Mouse (Mus musculus) intestine, postnatal 0 days (tissue): ENCODE results near the gene Spaar. TPM values are rescaled to one million over a fixed set of nuclear protein-coding genes. Genes with fewer than 3 reads are reported as not detected.

ENCODE experiments used
- ATAC-seq: fragments of 200-750 bp; cut with Nextera tagmentation; 2 replicates; pipeline ENCODE4 v1.8.0; 2017; ENCODE audit warnings: mild to moderate bottlenecking, moderate TSS enrichment, moderate library complexity
- H3K27ac ChIP-seq: fragments of 300-500 bp; sonication (generic); 2 replicates; pipeline ENCODE4 v1.5.1; 2014; ENCODE audit warnings: mild to moderate bottlenecking, low read depth, low read length, moderate library complexity
- H3K27me3 ChIP-seq: fragments of 300-500 bp; sonication (generic); replicated peaks from 2 replicates; pipeline ENCODE4 v1.6.1; 2014; ENCODE audit warnings: low read length, mixed read lengths; ENCODE audit not compliant: control insufficient read depth, insufficient read depth
- H3K36me3 ChIP-seq: fragments of 300-500 bp; sonication (generic); 2 replicates; pipeline ENCODE4 v1.6.1; 2014; ENCODE audit warnings: mild to moderate bottlenecking, moderate library complexity; ENCODE audit not compliant: control insufficient read depth, insufficient read depth
- H3K4me1 ChIP-seq: fragments of 300-500 bp; sonication (generic); replicated peaks from 2 replicates; pipeline ENCODE4 v1.6.1; 2014; ENCODE audit warnings: antibody characterized with exemption, low read length, mixed read lengths; ENCODE audit not compliant: control insufficient read depth, insufficient read depth
- H3K4me2 ChIP-seq: fragments of 300-500 bp; sonication (generic); replicated peaks from 2 replicates; pipeline ENCODE4 v1.6.1; 2014; ENCODE audit warnings: low read depth, mild to moderate bottlenecking, moderate library complexity
- H3K4me3 ChIP-seq: fragments of 300-500 bp; sonication (generic); 2 replicates; pipeline ENCODE4 v1.5.1; 2014; ENCODE audit warnings: low read depth, low read length
- H3K9ac ChIP-seq: fragments of 300-500 bp; sonication (generic); 2 replicates; pipeline ENCODE4 v1.6.1; 2014; ENCODE audit warnings: mild to moderate bottlenecking, low read depth, low read length
- H3K9me3 ChIP-seq: fragments of 300-500 bp; sonication (generic); 2 replicates; pipeline ENCODE4 v1.6.1; 2016; ENCODE audit warnings: mixed run types; ENCODE audit not compliant: control insufficient read depth
- CTCF ChIP-seq: sonication (generic); IDR thresholded peaks from 2 replicates; pipeline ENCODE4 v1.5.1; 2016; ENCODE audit warnings: low read depth, mild to moderate bottlenecking, control low read depth, antibody characterized with exemption, moderate library complexity
- WGBS: fragments of 180-500 bp; shearing (Covaris S2); extraction: QIAGEN DNeasy Blood & Tissue Kit; methylation state at CpG from one replicate; pipeline ENCODE4 v1.1.7; 2014; 5-methylcytosine and 5-hydroxymethylcytosine counted together
- polyA plus RNA-seq: library from polyadenylated mRNA; unstranded; fragments of >200 nt; fragmentation: Nextera tagmentation; extraction: Ambion mirVana; gene quantifications from 2 replicates; pipeline ENCODE4 v1.2.1, GENCODE M21; 2015

Spaar gene
- polyA plus RNA-seq, 1 experiment from 2014 or later = 0.51 TPM

DNA sequence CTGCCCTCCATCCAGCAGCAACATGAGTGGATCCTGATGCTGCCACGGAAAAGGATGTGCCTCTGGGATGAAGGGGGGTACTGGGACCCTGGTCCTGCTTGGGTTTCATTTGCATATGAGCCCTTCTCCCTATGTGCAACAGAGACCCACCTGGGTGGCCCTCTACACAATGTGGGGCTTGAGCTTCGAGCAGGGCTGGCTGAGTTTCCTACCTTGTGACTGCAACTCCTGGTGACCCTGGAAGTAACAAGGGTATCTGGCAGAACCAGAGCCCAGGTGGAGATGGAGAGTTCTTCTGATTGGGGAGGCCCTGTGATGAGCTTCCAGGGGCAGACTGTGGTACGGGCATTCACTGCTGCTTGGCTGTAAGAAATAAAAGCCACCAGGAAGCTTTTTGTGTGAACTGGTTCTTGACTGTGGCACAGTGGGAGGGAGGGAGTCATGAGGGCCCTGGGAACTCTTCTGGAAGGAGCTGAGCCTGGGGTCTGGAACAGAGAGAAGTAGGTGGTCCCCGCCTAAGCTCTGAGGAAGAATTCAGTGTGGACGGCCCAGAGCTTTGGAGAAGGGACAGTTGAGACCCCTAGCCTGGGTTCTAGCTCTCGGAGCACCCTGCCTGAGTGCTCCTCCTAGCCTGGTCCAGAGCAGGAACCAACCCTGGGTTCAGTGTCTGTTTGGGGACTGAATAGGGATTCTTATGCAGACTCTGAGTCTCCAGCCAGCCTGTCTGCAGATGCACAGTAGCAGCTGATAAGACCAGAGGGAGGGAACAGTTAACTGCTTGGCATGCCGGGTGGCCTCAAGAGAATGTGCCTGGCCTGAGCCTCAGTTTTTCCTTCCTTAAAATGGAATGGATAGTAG is 1.9 kb upstream of the Spaar start:
- Histone ChIP-seq H3K4me3 (no peak overlapping the region), H3K4me2 (no peak overlapping the region)

DNA sequence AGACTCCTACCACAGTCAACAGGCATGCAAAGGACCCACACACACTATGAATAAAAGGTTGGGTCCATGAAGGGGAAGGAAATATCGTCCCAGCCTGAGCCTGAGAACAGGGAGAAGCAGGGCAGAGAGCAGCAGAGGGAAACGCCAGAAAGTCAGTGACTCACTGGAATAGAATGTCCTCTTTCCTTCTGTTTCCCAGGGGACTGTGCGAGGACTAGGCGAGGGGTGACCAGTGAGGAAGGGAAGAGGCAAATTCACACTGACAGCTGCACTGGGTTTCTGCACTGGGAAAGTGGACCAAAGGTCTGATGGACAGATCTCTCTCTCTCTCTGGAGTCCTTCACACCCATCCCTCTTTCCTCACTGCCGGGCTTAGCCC is 1.3 kb upstream of the Spaar start:
- Histone ChIP-seq H3K9me3 (no peaks in the 10 kb centered on the region), H3K4me3 (no peak overlapping the region), H3K27me3 (no peaks in the 10 kb centered on the region), H3K9ac (no peak overlapping the region), H3K4me2 (no peak overlapping the region), H3K27ac (peak overlapping the region; percentile 75), H3K36me3 (no peaks in the 10 kb centered on the region), H3K4me1 (peaks cover 9% of the 10 kb centered on the region; the same call in 1 of the 2 replicates)
- WGBS = 13% methylated on average over 5 of the region's 5 CpGs
- TF ChIP-seq CTCF = no peak
- peak; percentile 59; the same call in 1 of the 2 replicates for ATAC-seq

More for the DNA sequence above, 1.9 kb upstream of the Spaar start:
- peaks cover 9% of the 10 kb centered on the region; the same call in 1 of the 2 replicates for H3K4me1 ChIP-seq
- TF ChIP-seq CTCF = no peak
- no peaks in the 10 kb centered on the region for H3K9me3 ChIP-seq
- H3K36me3 ChIP-seq = no peaks in the 10 kb centered on the region
- peak; percentile 6; the same call in 1 of the 2 replicates for ATAC-seq
- WGBS = 65% methylated on average over 7 of the region's 7 CpGs
- peak overlapping the region; percentile 75 for H3K27ac ChIP-seq
- H3K9ac ChIP-seq = no peak overlapping the region
- H3K27me3 ChIP-seq = no peaks in the 10 kb centered on the region

DNA sequence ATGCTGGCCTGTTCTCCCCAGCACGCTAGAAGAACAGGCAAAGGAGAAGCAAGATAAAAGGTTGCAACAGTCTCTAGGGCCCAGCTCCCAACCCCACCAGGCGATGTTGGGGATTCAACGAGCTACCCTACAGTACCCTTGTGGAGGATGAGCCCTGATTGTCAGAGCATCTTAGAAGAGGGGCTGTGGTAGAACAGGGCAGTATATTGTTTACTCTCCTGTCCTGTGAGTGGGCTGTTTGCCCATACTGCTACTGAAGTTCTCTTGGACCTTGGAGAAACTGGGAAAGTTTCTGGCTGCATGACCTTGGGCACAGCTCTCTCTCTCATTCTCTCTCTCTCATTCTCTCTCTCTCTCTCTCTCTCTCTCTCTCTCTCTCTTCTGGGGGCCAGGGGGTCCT is 708 bp upstream of the Spaar start:
- TF ChIP-seq CTCF = no peak
- Histone ChIP-seq H3K36me3 (no peaks in the 10 kb centered on the region), H3K4me1 (peaks cover 9% of the 10 kb centered on the region; the same call in 1 of the 2 replicates), H3K9ac (no peak overlapping the region), H3K27ac (peak overlapping the region; percentile 75), H3K27me3 (no peaks in the 10 kb centered on the region), H3K4me2 (no peak overlapping the region), H3K9me3 (no peaks in the 10 kb centered on the region), H3K4me3 (no peak overlapping the region)
- no peak for ATAC-seq
- 55% methylated on average over 3 of the region's 3 CpGs for WGBS

DNA sequence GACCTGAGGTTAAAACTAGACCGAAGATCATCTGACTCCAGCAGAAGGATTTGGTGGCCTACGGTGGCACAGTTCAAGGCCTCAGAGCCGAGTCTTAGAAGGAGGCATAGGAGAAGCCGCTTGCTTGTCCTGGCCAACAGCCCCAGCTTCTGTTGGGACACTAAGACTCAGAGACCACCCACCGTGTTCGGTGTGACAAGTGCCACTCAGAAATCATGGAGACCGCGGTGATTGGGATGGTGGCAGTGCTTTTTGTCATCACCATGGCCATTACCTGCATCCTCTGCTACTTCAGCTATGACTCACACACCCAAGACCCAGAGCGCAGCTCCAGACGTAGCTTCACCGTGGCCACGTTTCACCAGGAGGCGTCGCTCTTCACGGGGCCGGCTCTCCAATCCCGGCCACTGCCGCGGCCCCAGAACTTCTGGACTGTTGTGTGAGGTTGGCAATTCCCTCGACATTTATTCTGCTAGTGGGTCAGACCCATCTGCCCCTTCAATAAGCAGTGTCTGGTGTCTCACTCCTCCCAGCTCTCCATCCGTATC is 990 bp downstream of the Spaar start:
- peaks cover 9% of the 10 kb centered on the region; the same call in 1 of the 2 replicates for H3K4me1 ChIP-seq
- H3K27ac ChIP-seq = no peak overlapping the region
- H3K9ac ChIP-seq = no peak overlapping the region
- H3K4me2 ChIP-seq = no peak overlapping the region
- 64% methylated on average over 21 of the region's 21 CpGs for WGBS
- H3K4me3 ChIP-seq = no peak overlapping the region
- no peaks in the 10 kb centered on the region for H3K36me3 ChIP-seq
- H3K9me3 ChIP-seq = no peaks in the 10 kb centered on the region
- TF ChIP-seq CTCF = peak; percentile 36
- no peak for ATAC-seq
- no peaks in the 10 kb centered on the region for H3K27me3 ChIP-seq

DNA sequence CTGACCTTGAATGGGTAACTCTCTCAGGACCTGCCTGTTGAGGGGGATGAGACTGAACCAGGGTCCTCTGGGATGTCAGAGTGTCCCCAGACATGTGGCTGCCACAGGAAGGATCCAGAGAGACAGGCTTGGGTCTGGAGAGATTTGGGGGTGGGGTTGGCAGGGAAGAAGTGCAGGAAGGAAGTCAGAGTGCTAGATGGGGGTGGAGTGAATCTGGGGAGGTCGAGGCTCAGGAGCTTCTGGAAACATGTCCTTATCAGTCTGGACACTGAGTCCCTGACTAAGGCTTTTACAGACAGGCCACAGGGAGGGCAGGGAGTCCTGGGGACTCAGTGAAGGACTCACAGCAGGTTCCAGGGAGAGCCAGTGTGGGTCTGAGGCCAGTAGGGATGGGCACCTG is 2.3 kb downstream of the Spaar start:
- Histone ChIP-seq H3K9me3 (no peaks in the 10 kb centered on the region), H3K4me3 (no peak overlapping the region), H3K9ac (no peak overlapping the region), H3K27ac (no peak overlapping the region), H3K4me2 (no peak overlapping the region), H3K4me1 (peaks cover 5% of the 10 kb centered on the region; the same call in 1 of the 2 replicates), H3K27me3 (no peaks in the 10 kb centered on the region), H3K36me3 (no peaks in the 10 kb centered on the region)
- 21% methylated on average over 1 of the region's 1 CpGs for WGBS
- ATAC-seq = no peak
- TF ChIP-seq CTCF = no peak

DNA sequence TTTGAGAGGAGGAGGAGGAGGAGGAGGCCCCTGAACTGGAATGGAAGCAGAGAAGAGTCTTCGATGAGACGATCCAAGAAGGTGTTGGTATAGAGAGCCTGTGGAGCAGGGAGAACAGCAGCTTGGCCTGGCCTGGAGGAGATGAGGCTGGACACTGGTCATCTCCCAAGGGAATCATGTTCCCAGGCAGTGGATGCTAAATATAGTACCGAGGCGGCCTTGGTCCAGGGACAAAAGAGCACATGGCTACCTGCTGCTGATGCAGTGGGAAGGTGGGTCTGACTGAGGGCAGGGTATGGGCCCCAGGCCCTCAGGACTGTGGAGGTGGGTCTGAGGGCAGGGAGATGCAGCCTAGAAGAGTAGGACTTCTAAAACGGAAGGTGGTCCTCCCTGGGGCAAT is 3.4 kb downstream of the Spaar start:
- Histone ChIP-seq H3K27ac (no peak overlapping the region), H3K4me3 (no peak overlapping the region), H3K27me3 (no peaks in the 10 kb centered on the region), H3K9ac (no peak overlapping the region), H3K36me3 (no peaks in the 10 kb centered on the region), H3K4me1 (peaks cover 5% of the 10 kb centered on the region; the same call in 1 of the 2 replicates), H3K4me2 (no peak overlapping the region), H3K9me3 (no peaks in the 10 kb centered on the region)
- 83% methylated on average over 5 of the region's 5 CpGs for WGBS
- ATAC-seq = no peak
- TF ChIP-seq CTCF = no peak
